Mouse (Mus musculus) lung, embryonic 15.5 days (tissue): ENCODE measurements around the gene Aqp7. TPM values are rescaled to one million over a fixed set of nuclear protein-coding genes. Genes with fewer than 3 reads are reported as not detected.

ENCODE experiments used
- ATAC-seq: fragments of 200-750 bp; cut with Nextera tagmentation; 2 replicates; pipeline ENCODE4 v1.8.0; 2017; ENCODE audit warnings: moderate number of reproducible peaks, borderline replicate concordance; ENCODE audit not compliant: low FRiP score, low TSS enrichment; ENCODE audit errors: extremely low read depth
- H3K27ac ChIP-seq: fragments of 300-500 bp; sonication (generic); 2 replicates; pipeline ENCODE4 v1.5.1; 2015; ENCODE audit warnings: moderate library complexity, mild to moderate bottlenecking, inconsistent platforms
- H3K27me3 ChIP-seq: fragments of 300-500 bp; sonication (generic); 2 replicates; pipeline ENCODE4 v1.6.1; 2015; ENCODE audit warnings: inconsistent platforms
- H3K36me3 ChIP-seq: fragments of 300-500 bp; sonication (generic); 2 replicates; pipeline ENCODE4 v1.6.1; 2015; ENCODE audit warnings: inconsistent platforms
- H3K4me1 ChIP-seq: fragments of 300-500 bp; sonication (generic); 2 replicates; pipeline ENCODE4 v1.6.1; 2015; ENCODE audit warnings: inconsistent platforms
- H3K4me2 ChIP-seq: fragments of 300-500 bp; sonication (generic); 2 replicates; pipeline ENCODE4 v1.6.1; 2015; ENCODE audit warnings: inconsistent platforms, mild to moderate bottlenecking, moderate library complexity
- H3K4me3 ChIP-seq: fragments of 300-500 bp; sonication (generic); 2 replicates; pipeline ENCODE4 v1.5.1; 2015; ENCODE audit warnings: mild to moderate bottlenecking, inconsistent platforms
- H3K9ac ChIP-seq: fragments of 300-500 bp; sonication (generic); 2 replicates; pipeline ENCODE4 v1.6.1; 2015; ENCODE audit warnings: inconsistent platforms
- H3K9me3 ChIP-seq: fragments of 300-500 bp; sonication (generic); 2 replicates; pipeline ENCODE4 v1.6.1; 2016; ENCODE audit warnings: inconsistent platforms
- WGBS: fragments of 180-500 bp; shearing (Covaris S2); methylation state at CpG from one replicate; pipeline ENCODE4 v1.1.7; 2015; 5-methylcytosine and 5-hydroxymethylcytosine counted together
- polyA plus RNA-seq: library from polyadenylated mRNA; unstranded; fragments of >200 nt; fragmentation: Nextera tagmentation; extraction: Ambion mirVana; gene quantifications from 2 replicates; pipeline ENCODE4 v1.2.1, GENCODE M21; 2015

Aqp7 gene
- 0.28 TPM in 1 of 2 replicates, not detected in the other for polyA plus RNA-seq

DNA sequence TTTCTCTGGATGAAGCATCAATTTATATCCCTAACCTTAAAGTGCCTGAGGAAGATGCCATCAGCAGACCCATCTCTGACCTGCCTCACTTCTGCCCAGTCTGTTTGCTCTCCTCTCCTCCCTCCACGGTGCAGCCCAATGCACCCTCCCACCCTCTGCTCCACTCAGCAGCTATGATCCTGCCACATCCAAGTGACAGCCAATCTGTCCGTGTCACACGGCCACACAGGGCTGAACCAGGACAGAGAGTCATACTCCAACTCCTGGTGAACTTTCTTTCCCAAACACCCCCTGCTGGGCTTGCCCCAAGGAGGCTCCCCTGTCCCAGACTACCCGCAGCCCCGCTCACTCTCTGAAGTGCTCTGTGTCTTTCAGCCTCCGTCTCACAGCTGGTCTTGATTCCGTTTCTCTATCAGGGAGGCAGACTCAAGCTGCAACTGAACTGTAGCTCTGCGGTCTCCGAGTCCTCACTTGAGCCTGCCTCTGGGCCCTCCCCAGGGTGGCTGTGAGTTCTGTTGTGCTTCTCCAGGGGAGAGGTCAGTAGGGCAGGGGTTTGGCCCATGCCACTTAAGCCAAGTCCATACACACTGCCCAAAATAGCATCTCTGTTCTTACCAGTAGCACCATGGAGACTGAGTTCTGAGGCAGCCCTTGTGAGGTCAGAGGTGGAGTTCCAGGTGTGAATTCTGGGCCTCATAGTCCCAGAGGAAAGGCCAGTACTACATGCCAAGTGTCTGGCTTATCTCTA is at the start of gene Aqp7:
Gene Aqp7 (minus strand): TSS at position 616 of the 748 bp plus-strand sequence.
- no peaks in the 10 kb centered on the region for H3K36me3 ChIP-seq
- H3K4me2 ChIP-seq = no peak within 1 kb of the TSS
- 24% methylated on average over 9 of the region's 9 CpGs for WGBS
- no peak within 1 kb of the TSS for H3K9ac ChIP-seq
- no peak for ATAC-seq
- no peaks in the 10 kb centered on the region for H3K9me3 ChIP-seq
- no peaks in the 10 kb centered on the region for H3K27me3 ChIP-seq
- no peak within 1 kb of the TSS for H3K27ac ChIP-seq
- H3K4me3 ChIP-seq = no peak within 1 kb of the TSS
- peaks cover 3% of the 10 kb centered on the region; the same call in 1 of the 2 replicates for H3K4me1 ChIP-seq

DNA sequence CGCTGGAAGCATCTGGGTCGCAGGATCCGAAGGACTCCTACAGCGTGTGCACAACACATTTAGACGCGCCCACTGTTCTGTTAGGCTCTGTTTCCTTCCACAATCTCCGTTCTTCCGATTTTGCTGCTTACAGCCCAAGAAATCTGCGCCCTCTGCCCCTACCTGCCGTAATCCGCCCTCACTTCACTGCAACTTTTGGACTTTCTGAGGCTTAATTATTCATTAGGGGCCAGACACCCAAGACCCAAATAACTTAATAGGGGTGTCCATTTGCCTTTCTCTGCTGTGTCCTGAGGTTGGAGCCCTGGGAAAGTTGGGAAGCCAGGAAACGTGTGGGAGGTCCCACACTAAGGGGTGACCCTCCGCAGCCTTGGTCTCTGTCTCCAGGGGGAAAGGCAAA is 49.4 kb upstream of the Aqp7 start:
- no peak overlapping the region for H3K9ac ChIP-seq
- peaks cover 38% of the 10 kb centered on the region for H3K4me1 ChIP-seq
- H3K27me3 ChIP-seq = peaks cover 30% of the 10 kb centered on the region
- peak overlapping the region; percentile 86 for H3K4me2 ChIP-seq
- no peak overlapping the region for H3K27ac ChIP-seq
- H3K4me3 ChIP-seq = no peak overlapping the region; the same call in 1 of the 2 replicates
- no peaks in the 10 kb centered on the region for H3K9me3 ChIP-seq
- 57% methylated on average over 13 of the region's 13 CpGs for WGBS
- no peak for ATAC-seq
- no peaks in the 10 kb centered on the region for H3K36me3 ChIP-seq

DNA sequence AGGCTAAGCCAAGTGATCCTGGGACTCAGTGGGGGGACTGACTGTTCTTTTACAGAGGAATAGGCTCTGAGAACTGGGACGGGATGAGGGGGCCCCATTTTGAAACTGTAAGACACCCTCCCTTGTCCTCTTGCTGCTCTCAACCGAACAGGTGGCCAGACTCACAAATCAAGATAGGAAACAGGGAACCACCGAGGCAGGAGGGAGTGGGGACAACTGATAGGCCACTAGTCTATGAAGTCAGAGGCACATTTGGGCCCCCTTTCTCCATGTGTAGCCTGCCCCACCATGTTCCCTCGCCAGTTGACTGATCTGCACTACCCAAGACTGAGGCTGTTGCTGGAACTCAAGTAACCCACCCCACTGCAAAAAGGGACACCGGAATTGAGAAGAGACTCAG is 48.9 kb upstream of the Aqp7 start:
- Histone ChIP-seq H3K4me2 (no peak overlapping the region), H3K27ac (no peak overlapping the region), H3K4me3 (no peak overlapping the region), H3K27me3 (peaks cover 30% of the 10 kb centered on the region), H3K9ac (no peak overlapping the region), H3K9me3 (no peaks in the 10 kb centered on the region), H3K36me3 (no peaks in the 10 kb centered on the region), H3K4me1 (peaks cover 38% of the 10 kb centered on the region)
- 64% methylated on average over 5 of the region's 5 CpGs for WGBS
- ATAC-seq = no peak

DNA sequence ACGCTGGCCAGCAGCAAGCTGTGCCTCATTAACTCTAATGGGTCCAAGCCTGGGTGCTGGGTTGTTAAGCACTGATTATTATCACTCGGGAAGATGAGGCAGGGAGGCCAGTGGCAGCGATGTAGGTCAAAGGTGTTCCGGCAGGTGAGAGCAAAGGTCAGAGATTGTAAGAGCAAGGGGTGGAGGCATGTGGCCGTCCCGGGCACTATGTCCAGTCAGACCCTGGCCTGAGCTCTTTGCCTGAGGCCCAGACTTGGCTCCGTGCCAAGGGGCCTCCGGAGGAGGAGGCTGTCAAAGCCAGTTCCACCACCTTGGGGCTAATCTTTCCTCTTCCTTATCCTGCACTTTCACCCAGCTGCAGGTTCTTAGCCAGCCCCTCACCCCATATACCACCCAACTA is 48.2 kb upstream of the Aqp7 start:
- no peaks in the 10 kb centered on the region for H3K9me3 ChIP-seq
- peaks cover 30% of the 10 kb centered on the region for H3K27me3 ChIP-seq
- H3K36me3 ChIP-seq = no peaks in the 10 kb centered on the region
- H3K4me1 ChIP-seq = peaks cover 38% of the 10 kb centered on the region
- no peak overlapping the region for H3K9ac ChIP-seq
- H3K4me2 ChIP-seq = no peak overlapping the region
- WGBS = 34% methylated on average over 8 of the region's 8 CpGs
- no peak overlapping the region for H3K27ac ChIP-seq
- H3K4me3 ChIP-seq = no peak overlapping the region
- ATAC-seq = no peak

DNA sequence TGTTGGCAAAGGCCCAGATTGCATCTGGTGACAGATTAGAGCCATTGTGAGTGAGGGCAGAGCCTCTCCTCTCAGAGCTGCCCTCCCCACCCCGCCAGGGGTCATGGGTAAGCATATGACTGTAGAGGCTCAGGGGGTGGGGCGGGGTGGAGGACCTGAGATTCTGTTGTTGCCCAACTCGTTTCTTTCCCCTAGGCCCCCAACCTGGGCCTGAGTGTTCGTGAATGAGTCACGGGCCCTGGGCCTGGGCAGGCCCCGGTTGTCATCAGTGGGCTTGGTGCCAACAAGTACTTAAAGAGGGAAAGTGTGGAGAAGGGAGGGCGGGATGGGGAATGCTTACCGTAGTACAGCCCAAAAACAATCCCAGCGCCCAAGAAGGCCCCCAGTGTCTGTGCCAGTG is 46.4 kb upstream of the Aqp7 start:
- 33% methylated on average over 9 of the region's 9 CpGs for WGBS
- no peak overlapping the region for H3K4me3 ChIP-seq
- H3K36me3 ChIP-seq = no peaks in the 10 kb centered on the region
- peak overlapping the region; percentile 15; the same call in 1 of the 2 replicates for H3K27ac ChIP-seq
- ATAC-seq = peak; percentile 66
- peaks cover 24% of the 10 kb centered on the region for H3K27me3 ChIP-seq
- no peaks in the 10 kb centered on the region for H3K9me3 ChIP-seq
- no peak overlapping the region for H3K4me2 ChIP-seq
- peaks cover 38% of the 10 kb centered on the region for H3K4me1 ChIP-seq
- H3K9ac ChIP-seq = no peak overlapping the region

DNA sequence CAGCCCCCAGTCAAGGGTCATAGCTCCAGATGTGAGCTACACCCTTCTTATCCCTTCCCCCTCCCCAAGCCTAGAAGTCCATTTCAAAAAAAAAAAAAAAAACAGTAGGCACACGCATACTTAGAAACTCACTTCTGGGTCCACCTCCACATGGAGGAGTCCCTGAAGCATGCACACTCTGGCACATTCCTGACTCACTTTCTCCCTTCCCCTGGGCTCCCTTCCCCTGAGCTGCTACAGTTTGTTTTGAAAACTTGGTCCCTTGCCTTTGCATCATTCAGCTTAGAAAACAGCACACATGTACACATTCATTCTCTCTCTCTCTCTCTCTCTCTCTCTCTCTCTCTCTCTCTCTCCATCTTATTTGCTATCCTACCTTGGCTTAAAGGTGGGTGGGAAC is 45.0 kb upstream of the Aqp7 start:
- Histone ChIP-seq H3K27ac (no peak overlapping the region), H3K36me3 (no peaks in the 10 kb centered on the region), H3K9me3 (no peaks in the 10 kb centered on the region), H3K9ac (no peak overlapping the region), H3K4me3 (no peak overlapping the region), H3K4me1 (peaks cover 30% of the 10 kb centered on the region), H3K4me2 (no peak overlapping the region), H3K27me3 (peaks cover 11% of the 10 kb centered on the region)
- WGBS = 47% methylated on average over 1 of the region's 1 CpGs
- ATAC-seq = no peak

DNA sequence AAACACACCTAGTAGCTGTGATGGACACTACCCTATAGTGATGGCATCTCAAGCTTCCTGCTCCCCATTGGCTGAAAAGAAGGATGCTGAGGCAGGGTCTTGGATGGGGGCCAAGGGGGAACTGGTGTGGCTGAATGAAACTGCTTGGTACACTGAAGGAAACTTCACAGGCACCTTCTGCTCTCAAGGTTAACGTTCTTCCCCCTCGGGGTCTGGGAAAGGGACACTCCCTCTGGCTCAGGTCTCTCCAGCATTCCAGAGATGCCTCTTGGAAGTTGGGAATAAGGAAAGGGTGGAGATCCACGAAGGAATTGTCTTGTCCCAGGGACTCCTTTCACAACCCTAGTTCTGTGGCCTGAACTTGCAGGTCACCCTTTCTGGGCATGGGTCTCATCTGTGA is 43.5 kb upstream of the Aqp7 start:
- no peak overlapping the region for H3K4me2 ChIP-seq
- WGBS = 16% methylated on average over 3 of the region's 3 CpGs
- H3K4me1 ChIP-seq = peaks cover 19% of the 10 kb centered on the region

DNA sequence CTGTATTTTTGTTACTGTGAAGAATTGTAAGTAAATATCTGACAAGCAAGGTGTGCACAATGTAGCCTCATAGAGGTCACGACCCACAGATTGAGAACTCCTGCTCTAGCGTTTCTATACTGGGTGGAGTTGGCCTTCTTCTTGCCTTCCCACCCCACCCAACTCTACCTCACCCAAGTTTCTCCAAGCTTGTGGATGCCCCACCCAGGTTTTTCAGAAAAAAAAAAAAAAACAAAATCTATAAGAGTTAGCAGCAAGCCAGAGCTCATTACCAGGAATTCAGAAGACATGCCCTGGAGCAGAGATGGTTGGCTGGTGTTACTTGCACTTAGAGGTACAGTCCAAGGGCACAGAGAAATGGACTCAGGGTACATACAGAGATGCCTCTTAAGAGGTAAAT is 41.8 kb upstream of the Aqp7 start:
- Histone ChIP-seq H3K36me3 (no peaks in the 10 kb centered on the region), H3K27me3 (no peaks in the 10 kb centered on the region), H3K27ac (no peak overlapping the region), H3K4me1 (peaks cover 7% of the 10 kb centered on the region), H3K4me2 (no peak overlapping the region), H3K9me3 (no peaks in the 10 kb centered on the region), H3K9ac (no peak overlapping the region), H3K4me3 (no peak overlapping the region)
- WGBS = 51% methylated on average over 2 of the region's 2 CpGs
- no peak for ATAC-seq

More for the DNA sequence above, 43.5 kb upstream of the Aqp7 start:
- H3K27me3 ChIP-seq = no peaks in the 10 kb centered on the region; the same call in 1 of the 2 replicates
- H3K9me3 ChIP-seq = no peaks in the 10 kb centered on the region
- H3K36me3 ChIP-seq = no peaks in the 10 kb centered on the region
- ATAC-seq = no peak
- H3K9ac ChIP-seq = no peak overlapping the region
- no peak overlapping the region for H3K27ac ChIP-seq
- H3K4me3 ChIP-seq = no peak overlapping the region

DNA sequence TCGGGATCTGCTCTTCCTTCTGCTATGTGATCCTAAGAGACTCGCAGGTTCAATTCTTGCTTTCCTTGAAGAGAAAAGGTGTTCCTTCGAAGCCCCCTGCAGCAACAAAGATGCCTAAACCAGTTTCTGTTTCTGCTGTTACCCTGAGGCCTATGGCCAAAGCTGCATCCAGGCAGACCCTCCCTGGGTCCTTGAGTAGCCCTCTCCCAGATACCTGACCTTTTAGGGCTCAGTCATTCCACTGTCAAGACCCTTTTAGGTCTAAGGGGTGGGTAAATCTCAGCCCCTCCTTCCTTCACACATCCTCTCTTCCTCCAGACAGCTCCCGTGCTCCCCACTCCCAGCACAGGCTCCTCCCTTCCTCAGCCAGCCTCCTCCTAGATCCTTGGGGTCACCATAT is 41.2 kb upstream of the Aqp7 start:
- Histone ChIP-seq H3K36me3 (no peaks in the 10 kb centered on the region), H3K4me2 (no peak overlapping the region), H3K9ac (no peak overlapping the region), H3K4me1 (peaks cover 2% of the 10 kb centered on the region), H3K27ac (no peak overlapping the region), H3K27me3 (no peaks in the 10 kb centered on the region), H3K4me3 (no peak overlapping the region), H3K9me3 (no peaks in the 10 kb centered on the region)
- no peak for ATAC-seq
- WGBS = 68% methylated on average over 4 of the region's 4 CpGs

DNA sequence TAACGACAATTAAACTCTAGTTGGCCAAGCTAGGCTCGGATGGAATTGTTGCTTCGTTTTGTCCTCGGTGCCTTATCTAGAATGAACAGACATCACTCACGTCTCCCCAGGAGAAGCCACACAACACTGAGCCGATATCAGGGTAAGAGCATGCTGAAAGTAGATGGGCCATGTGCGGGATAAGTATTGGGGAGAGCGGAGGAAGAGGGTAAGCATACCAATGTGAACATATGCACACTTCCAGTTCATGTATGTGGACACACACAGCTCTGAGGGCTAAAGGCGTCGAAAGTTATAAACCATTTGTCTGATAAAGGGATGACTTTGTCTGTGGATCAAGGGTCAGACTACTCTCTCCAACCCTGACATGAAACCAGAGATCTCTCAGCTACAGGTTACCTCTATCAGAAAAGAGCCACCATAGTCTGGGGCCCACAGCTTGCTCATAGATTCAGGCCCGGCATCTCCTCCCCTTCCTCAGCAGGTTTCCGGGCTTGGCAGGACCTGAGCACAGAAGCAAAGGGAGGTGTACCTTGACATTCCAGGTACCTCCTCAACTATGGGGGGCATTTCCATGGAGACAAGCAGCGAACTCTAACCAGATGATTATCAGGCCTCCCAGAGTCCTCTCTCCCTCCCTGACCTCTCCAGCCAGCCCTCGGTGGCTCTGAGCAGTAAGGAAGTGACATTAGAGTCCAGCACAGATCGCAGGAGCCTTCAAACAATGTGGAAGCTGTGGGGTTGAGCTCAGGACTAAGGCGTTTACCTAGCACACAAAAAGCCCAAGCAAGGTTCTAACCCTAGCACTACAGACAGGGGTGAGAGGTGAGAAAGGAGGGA is 39.7 kb upstream of the Aqp7 start:
- Histone ChIP-seq H3K4me1 (no peaks in the 10 kb centered on the region), H3K9me3 (no peaks in the 10 kb centered on the region), H3K27ac (no peak overlapping the region), H3K9ac (no peak overlapping the region), H3K36me3 (no peaks in the 10 kb centered on the region), H3K4me2 (no peak overlapping the region), H3K27me3 (no peaks in the 10 kb centered on the region), H3K4me3 (no peak overlapping the region)
- ATAC-seq = no peak
- WGBS = 76% methylated on average over 16 of the region's 16 CpGs

DNA sequence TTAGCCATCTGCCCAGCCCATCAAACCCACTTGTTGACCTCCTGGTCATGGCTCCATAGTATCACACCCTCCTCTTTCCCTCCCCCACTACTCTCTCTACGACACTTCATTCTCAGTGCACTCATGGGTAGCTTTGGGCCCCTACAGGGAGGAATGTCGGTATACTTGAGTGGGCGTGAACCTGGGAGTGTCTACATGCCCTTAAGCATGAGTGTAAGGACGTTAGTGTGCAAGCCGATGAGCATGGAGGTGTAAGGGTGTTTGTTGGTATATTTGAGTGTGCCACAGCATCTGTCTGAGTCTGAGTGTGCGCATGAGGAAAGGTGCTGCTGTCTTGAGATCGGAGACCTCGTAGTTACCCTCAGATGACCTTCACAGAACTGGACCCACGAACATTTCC is 39.0 kb upstream of the Aqp7 start:
- H3K4me1 ChIP-seq = no peaks in the 10 kb centered on the region
- no peaks in the 10 kb centered on the region for H3K36me3 ChIP-seq
- H3K9me3 ChIP-seq = no peaks in the 10 kb centered on the region
- no peak overlapping the region for H3K4me2 ChIP-seq
- no peak overlapping the region for H3K9ac ChIP-seq
- whole genome bisulfite sequencing = 68% methylated on average over 9 of the region's 9 CpGs
- no peaks in the 10 kb centered on the region for H3K27me3 ChIP-seq
- H3K27ac ChIP-seq = no peak overlapping the region
- H3K4me3 ChIP-seq = no peak overlapping the region
- ATAC-seq = no peak

DNA sequence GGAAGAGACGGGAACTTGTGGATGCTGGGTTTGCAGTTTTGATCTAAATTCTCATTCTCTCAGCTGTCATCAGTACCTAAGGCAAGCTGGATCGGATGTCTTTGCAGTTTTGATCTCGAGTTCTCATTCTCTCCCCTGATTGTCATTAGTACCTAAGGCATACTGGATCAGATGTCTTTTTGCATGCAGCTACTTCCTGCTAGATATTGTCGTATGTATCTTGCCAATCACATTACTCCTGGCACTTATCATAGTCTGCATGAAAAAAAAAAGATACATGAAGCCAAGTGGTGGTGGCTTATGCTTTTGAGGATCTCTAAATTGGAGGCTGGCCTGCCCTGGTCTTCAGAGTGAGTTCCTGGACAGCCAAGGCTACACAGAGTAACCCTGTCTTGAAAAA is 36.9 kb upstream of the Aqp7 start:
- Histone ChIP-seq H3K36me3 (no peaks in the 10 kb centered on the region), H3K4me3 (no peak overlapping the region), H3K9ac (no peak overlapping the region), H3K9me3 (no peaks in the 10 kb centered on the region), H3K4me2 (no peak overlapping the region), H3K4me1 (no peaks in the 10 kb centered on the region), H3K27ac (no peak overlapping the region), H3K27me3 (no peaks in the 10 kb centered on the region)
- ATAC-seq = no peak
- WGBS = 82% methylated on average over 4 of the region's 4 CpGs
